Mouse (Mus musculus) bone marrow, adult 2 months (tissue): ENCODE results near the gene Lgmn. TPM values are rescaled to one million over a fixed set of nuclear protein-coding genes. Genes with fewer than 3 reads are reported as not detected.
A peak's percentile ranks its signal among the peaks of the same experiment; 100 is the strongest.

Experiments
- H3K27ac ChIP-seq: fragments of 200-500 bp; 2 replicates; pipeline ENCODE4 v1.5.1; 2012; ENCODE audit warnings: low read depth, mild to moderate bottlenecking, control low read depth, inconsistent platforms, low read length; ENCODE audit not compliant: control insufficient read depth, poor library complexity, insufficient read depth
- H3K4me1 ChIP-seq: fragments of 200-500 bp; 2 replicates; pipeline ENCODE4 v1.6.1; 2011; ENCODE audit warnings: low read length; ENCODE audit not compliant: control insufficient read depth, insufficient read depth
- H3K4me3 ChIP-seq: fragments of 200-500 bp; replicated peaks from 2 replicates; pipeline ENCODE3; 2011; ENCODE audit warnings: mild to moderate bottlenecking, low read depth, low read length, control low read depth; ENCODE audit not compliant: control insufficient read depth
- CTCF ChIP-seq: fragments of 200-500 bp; IDR thresholded peaks from 2 replicates; pipeline ENCODE4 v1.5.1; 2011; ENCODE audit warnings: low read length, control low read depth; ENCODE audit not compliant: control insufficient read depth, insufficient read depth
- POLR2A ChIP-seq: fragments of 200-500 bp; IDR thresholded peaks from 2 replicates; pipeline ENCODE4 v1.6.1; 2011; ENCODE audit warnings: low read depth, mild to moderate bottlenecking, control low read depth, low read length, borderline replicate concordance; ENCODE audit not compliant: control insufficient read depth
- WGBS: fragments of 180-500 bp; shearing (Covaris S2); methylation state at CpG from one replicate; pipeline ENCODE4 v1.1.7; 2018; 5-methylcytosine and 5-hydroxymethylcytosine counted together
- polyA plus RNA-seq: library from polyadenylated mRNA; stranded (reverse); fragments of >200 nt; gene quantifications from 2 replicates; pipeline ENCODE4 v1.2.4, GENCODE M21; 2011; ENCODE audit warnings: low replicate concordance; ENCODE audit not compliant: missing spikeins, insufficient read depth, insufficient read length

Gene Lgmn
- polyA plus RNA-seq, 1 experiment, result 35.4 TPM

- Histone ChIP-seq H3K4me1 (peaks cover 3% of the 10 kb centered on the region; the same call in 1 of the 2 replicates), H3K4me3 (no peak overlapping the region), H3K27ac (no peak overlapping the region)
- no peak for TF ChIP-seq POLR2A
- no peak for TF ChIP-seq CTCF
- WGBS, result 50% methylated on average over 4 of the region's 4 CpGs
Observed at GRCm38 (mm10) chr12:102359390-102359789, 80.2 kb downstream of the Lgmn start.

DNA sequence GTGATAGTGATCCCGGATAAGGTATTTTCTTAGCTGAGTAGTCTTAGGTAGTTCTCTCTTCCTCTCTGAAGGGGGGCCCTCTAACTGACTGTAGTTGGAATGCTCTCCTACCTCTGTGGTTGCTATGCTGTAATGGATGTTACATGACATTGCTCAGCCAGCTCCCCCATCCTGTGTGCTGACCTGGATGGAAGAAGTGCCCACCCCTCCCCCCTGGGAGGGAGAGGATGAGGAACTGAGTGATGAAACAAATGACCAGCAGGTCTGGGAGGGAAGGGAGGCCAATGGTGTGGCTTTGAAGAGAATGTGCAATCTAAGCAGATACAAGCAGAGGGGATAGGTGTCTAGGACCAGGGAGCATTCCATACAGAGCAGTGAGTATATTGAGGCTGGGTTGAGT lies 82.8 kb downstream of the Lgmn start:
- no peak for TF ChIP-seq POLR2A
- no peak for TF ChIP-seq CTCF
- 17% methylated on average over 1 of the region's 1 CpGs for WGBS
- Histone ChIP-seq H3K4me1 (peaks cover 10% of the 10 kb centered on the region; the same call in 1 of the 2 replicates), H3K27ac (peak overlapping the region; percentile 69; the same call in 1 of the 2 replicates), H3K4me3 (peak overlapping the region; percentile 82)

DNA sequence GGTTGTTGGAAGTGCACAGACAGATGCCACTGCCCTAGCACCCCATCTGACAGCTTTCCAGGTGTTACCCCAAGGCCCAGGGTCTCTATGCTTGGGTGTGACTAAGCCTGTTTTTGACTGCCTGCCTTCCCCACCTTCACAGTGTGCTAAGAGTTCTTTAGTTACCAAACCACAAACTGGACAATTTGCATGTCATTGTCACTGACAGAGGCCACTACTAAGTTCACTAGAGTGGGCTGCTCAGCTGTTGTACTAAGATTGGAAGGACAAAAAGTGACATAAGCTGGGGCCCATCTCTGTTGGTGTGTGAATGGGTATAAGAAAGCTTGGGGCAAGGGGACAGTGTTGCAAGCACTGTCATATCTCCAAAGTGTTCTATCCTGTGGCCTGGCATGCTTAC lies 83.8 kb downstream of the Lgmn start:
- no peak for TF ChIP-seq CTCF
- no peak for TF ChIP-seq POLR2A
- peak overlapping the region; percentile 82 for H3K4me3 ChIP-seq
- H3K4me1 ChIP-seq, result peaks cover 10% of the 10 kb centered on the region; the same call in 1 of the 2 replicates
- H3K27ac ChIP-seq, result peak overlapping the region; percentile 88

DNA sequence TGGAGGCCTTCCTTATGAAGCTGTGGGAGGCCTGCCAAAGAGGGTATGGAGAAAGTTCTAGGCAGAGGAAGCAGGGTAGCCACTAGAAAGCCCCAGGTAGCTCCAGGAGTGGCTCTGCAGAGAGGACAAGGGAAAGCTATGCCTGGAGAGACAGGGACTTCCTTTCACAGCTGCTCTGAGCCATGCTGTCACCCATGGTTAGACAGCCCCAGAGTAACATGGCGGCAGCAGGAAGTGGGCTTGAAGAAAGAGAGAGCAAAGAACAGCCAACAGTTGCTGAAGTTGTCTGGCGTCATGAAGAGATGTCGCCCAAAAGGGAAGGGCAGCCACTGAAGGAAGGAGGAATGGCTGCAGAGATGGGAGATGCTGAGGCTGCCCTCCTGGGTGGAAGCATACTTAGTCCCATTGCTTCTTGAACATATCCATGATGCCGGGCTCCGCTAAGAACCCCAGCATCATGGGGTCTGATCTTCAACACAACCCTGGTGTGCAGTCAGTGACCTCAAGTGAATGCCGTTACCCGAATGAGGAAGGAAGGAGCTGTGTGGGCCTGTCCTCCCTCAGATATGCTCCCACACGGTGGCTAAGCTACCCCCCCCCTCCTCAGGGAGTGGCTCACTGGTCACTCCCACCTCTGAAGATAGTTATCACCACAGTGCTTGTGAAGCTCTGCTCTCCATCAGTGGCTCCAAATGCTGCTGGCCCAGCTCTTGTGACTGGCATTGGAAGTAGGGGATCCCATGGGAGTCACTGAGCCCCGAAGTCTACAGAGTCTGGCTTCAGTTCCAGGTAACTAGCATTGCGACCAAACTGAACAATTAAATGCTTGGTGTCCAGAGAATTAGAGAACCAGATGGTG lies 85.3 kb downstream of the Lgmn start:
- TF ChIP-seq POLR2A (no peak), CTCF (no peak)
- Histone ChIP-seq H3K4me3 (peak overlapping the region; percentile 82), H3K4me1 (peaks cover 10% of the 10 kb centered on the region; the same call in 1 of the 2 replicates)

GRCm38 (mm10) chr12:102350997-102351396 lies 88.6 kb downstream of the Lgmn start:
- no peak for TF ChIP-seq CTCF
- TF ChIP-seq POLR2A, result no peak
- peak overlapping the region; percentile 88 for H3K27ac ChIP-seq

More for the DNA sequence above, 85.3 kb downstream of the Lgmn start:
- peak overlapping the region; percentile 94 for H3K27ac ChIP-seq
- WGBS, result 8% methylated on average over 10 of the region's 10 CpGs

GRCm38 (mm10) chr12:102348447-102348846 lies 91.2 kb downstream of the Lgmn start:
- Histone ChIP-seq H3K27ac (peak overlapping the region; percentile 94), H3K4me3 (peak overlapping the region; percentile 69), H3K4me1 (peaks cover 10% of the 10 kb centered on the region)
- 41% methylated on average over 6 of the region's 6 CpGs for WGBS
- TF ChIP-seq POLR2A (0 out of 2 replicates have a peak, but pooled peaks have one; percentile 20), CTCF (no peak)

More at GRCm38 (mm10) chr12:102350997-102351396, 88.6 kb downstream of the Lgmn start:
- Histone ChIP-seq H3K4me3 (no peak overlapping the region), H3K4me1 (peaks cover 9% of the 10 kb centered on the region; the same call in 1 of the 2 replicates)
- WGBS, result 16% methylated on average over 1 of the region's 1 CpGs

- WGBS, result 10% methylated on average over 1 of the region's 1 CpGs
- TF ChIP-seq CTCF (0 out of 2 replicates have a peak, but pooled peaks have one; percentile 11), POLR2A (no peak)
- Histone ChIP-seq H3K4me1 (peaks cover 10% of the 10 kb centered on the region), H3K27ac (no peak overlapping the region), H3K4me3 (no peak overlapping the region)
Observed at GRCm38 (mm10) chr12:102346507-102346906, 93.1 kb downstream of the Lgmn start.

- TF ChIP-seq POLR2A, result no peak
- no peak for TF ChIP-seq CTCF
- WGBS, result 70% methylated on average over 14 of the region's 14 CpGs
Observed at GRCm38 (mm10) chr12:102345031-102345815, 94.4 kb downstream of the Lgmn start.

More at GRCm38 (mm10) chr12:102345031-102345815, 94.4 kb downstream of the Lgmn start:
- no peak overlapping the region for H3K4me3 ChIP-seq
- no peak overlapping the region for H3K27ac ChIP-seq
- H3K4me1 ChIP-seq, result peaks cover 9% of the 10 kb centered on the region

Other genes with a start within 250 kb of the Lgmn start
- 35.3 and 102 TPM in 2 replicates for gene Rin3, start 156.8 kb downstream of the Lgmn start, polyA plus RNA-seq
- 11.5 and 21.8 TPM in 2 replicates for gene Golga5, start 29.3 kb upstream of the Lgmn start, polyA plus RNA-seq
- 1.3 TPM in 1 of 2 replicates, not detected in the other for gene Chga, start 115.2 kb upstream of the Lgmn start, polyA plus RNA-seq